Mouse (Mus musculus) hindbrain, embryonic 11.5 days (tissue): ENCODE results near the gene Inpp1. TPM values are rescaled to one million over a fixed set of nuclear protein-coding genes. Genes with fewer than 3 reads are reported as not detected.

Experiments used
- ATAC-seq: fragments of 200-750 bp; cut with Nextera tagmentation; 2 replicates; pipeline ENCODE4 v1.8.0; 2017; ENCODE audit warnings: mild to moderate bottlenecking, moderate TSS enrichment, moderate library complexity; ENCODE audit not compliant: low FRiP score
- DNase-seq: peaks from one replicate; pipeline ENCODE4 v3.0.0-alpha.2; 2015; ENCODE audit warnings: low spot score
- H3K27ac ChIP-seq: fragments of 300-500 bp; sonication (generic); 2 replicates; pipeline ENCODE4 v1.5.1; 2014; ENCODE audit warnings: mild to moderate bottlenecking, low read depth, low read length
- H3K27me3 ChIP-seq: fragments of 300-500 bp; sonication (generic); 2 replicates; pipeline ENCODE4 v1.6.1; 2014; ENCODE audit warnings: mild to moderate bottlenecking, low read length, moderate library complexity, mixed read lengths; ENCODE audit not compliant: control insufficient read depth, insufficient read depth
- H3K36me3 ChIP-seq: fragments of 300-500 bp; sonication (generic); 2 replicates; pipeline ENCODE4 v1.6.1; 2014; ENCODE audit warnings: mild to moderate bottlenecking, low read length, moderate library complexity, mixed read lengths; ENCODE audit not compliant: control insufficient read depth, insufficient read depth
- H3K4me1 ChIP-seq: fragments of 300-500 bp; sonication (generic); replicated peaks from 2 replicates; pipeline ENCODE4 v1.6.1; 2014; ENCODE audit warnings: low read length, mixed read lengths; ENCODE audit not compliant: control insufficient read depth, insufficient read depth
- H3K4me2 ChIP-seq: fragments of 300-500 bp; sonication (generic); replicated peaks from 2 replicates; pipeline ENCODE4 v1.6.1; 2014; ENCODE audit warnings: mild to moderate bottlenecking, low read depth, low read length
- H3K4me3 ChIP-seq: fragments of 300-500 bp; sonication (generic); 2 replicates; pipeline ENCODE4 v1.5.1; 2014; ENCODE audit warnings: low read depth, low read length
- H3K9ac ChIP-seq: fragments of 300-500 bp; sonication (generic); 2 replicates; pipeline ENCODE4 v1.6.1; 2014; ENCODE audit warnings: low read depth, low read length
- H3K9me3 ChIP-seq: fragments of 300-500 bp; sonication (generic); 2 replicates; pipeline ENCODE4 v1.6.1; 2016; ENCODE audit warnings: low read length; ENCODE audit not compliant: control insufficient read depth
- WGBS: fragments of 180-500 bp; shearing (Covaris S2); extraction: QIAGEN DNeasy Blood & Tissue Kit; methylation state at CpG from one replicate; pipeline ENCODE4 v1.1.7; 2014; 5-methylcytosine and 5-hydroxymethylcytosine counted together
- polyA plus RNA-seq: library from polyadenylated mRNA; unstranded; fragments of >200 nt; fragmentation: Nextera tagmentation; extraction: Ambion mirVana; gene quantifications from 2 replicates; pipeline ENCODE4 v1.2.1, GENCODE M21; 2014

Gene Inpp1
- polyA plus RNA-seq, 1 experiment from 2014 or later = 12.9 TPM

GRCm38 (mm10) chr1:52758174-52758573 is 59.3 kb downstream of the Inpp1 start:
- H3K27ac ChIP-seq = no peak overlapping the region
- H3K9me3 ChIP-seq = no peaks in the 10 kb centered on the region
- ATAC-seq (no peak), DNase-seq (peak; percentile 25)
- no peak overlapping the region for H3K4me3 ChIP-seq
- no peaks in the 10 kb centered on the region for H3K36me3 ChIP-seq
- 70% methylated on average over 1 of the region's 1 CpGs for WGBS
- H3K9ac ChIP-seq = no peak overlapping the region
- H3K27me3 ChIP-seq = no peaks in the 10 kb centered on the region
- H3K4me2 ChIP-seq = no peak overlapping the region
- H3K4me1 ChIP-seq = no peaks in the 10 kb centered on the region

GRCm38 (mm10) chr1:52754331-52754730 is 63.2 kb downstream of the Inpp1 start:
- no peak overlapping the region for H3K4me2 ChIP-seq
- H3K27ac ChIP-seq = no peak overlapping the region
- H3K4me1 ChIP-seq = no peaks in the 10 kb centered on the region
- H3K27me3 ChIP-seq = no peaks in the 10 kb centered on the region
- H3K36me3 ChIP-seq = no peaks in the 10 kb centered on the region
- no peak overlapping the region for H3K9ac ChIP-seq
- WGBS = 92% methylated on average over 1 of the region's 1 CpGs
- no peaks in the 10 kb centered on the region for H3K9me3 ChIP-seq
- ATAC-seq = no peak
- no peak for DNase-seq
- no peak overlapping the region for H3K4me3 ChIP-seq

- DNase-seq (no peak), ATAC-seq (no peak)
- H3K9ac ChIP-seq = no peak overlapping the region
- no peaks in the 10 kb centered on the region for H3K4me1 ChIP-seq
- no peak overlapping the region for H3K4me2 ChIP-seq
- no peaks in the 10 kb centered on the region for H3K36me3 ChIP-seq
- 84% methylated on average over 2 of the region's 2 CpGs for WGBS
- no peak overlapping the region for H3K27ac ChIP-seq
- no peak overlapping the region for H3K4me3 ChIP-seq
- H3K27me3 ChIP-seq = no peaks in the 10 kb centered on the region
- H3K9me3 ChIP-seq = no peaks in the 10 kb centered on the region
Measured at GRCm38 (mm10) chr1:52753828-52754227, 63.7 kb downstream of the Inpp1 start.

- WGBS = 70% methylated on average over 3 of the region's 3 CpGs
- H3K4me1 ChIP-seq = no peaks in the 10 kb centered on the region
- no peaks in the 10 kb centered on the region for H3K9me3 ChIP-seq
- H3K9ac ChIP-seq = no peak overlapping the region
- H3K36me3 ChIP-seq = no peaks in the 10 kb centered on the region
- no peak for DNase-seq
- no peak overlapping the region for H3K4me2 ChIP-seq
- ATAC-seq = no peak
- H3K27me3 ChIP-seq = no peaks in the 10 kb centered on the region
- H3K4me3 ChIP-seq = no peak overlapping the region
- no peak overlapping the region for H3K27ac ChIP-seq
Measured at GRCm38 (mm10) chr1:52752706-52753105, 64.8 kb downstream of the Inpp1 start.

- no peak overlapping the region for H3K4me3 ChIP-seq
- no peak for ATAC-seq
- H3K27me3 ChIP-seq = no peaks in the 10 kb centered on the region
Measured at GRCm38 (mm10) chr1:52751634-52752033, 65.9 kb downstream of the Inpp1 start.

GRCm38 (mm10) chr1:52749978-52750377 is 67.5 kb downstream of the Inpp1 start:
- DNase-seq (no peak), ATAC-seq (no peak)
- no peak overlapping the region for H3K27ac ChIP-seq
- H3K4me2 ChIP-seq = no peak overlapping the region
- no peak overlapping the region for H3K4me3 ChIP-seq
- H3K4me1 ChIP-seq = no peaks in the 10 kb centered on the region
- no peak overlapping the region for H3K9ac ChIP-seq
- H3K9me3 ChIP-seq = no peaks in the 10 kb centered on the region
- no peaks in the 10 kb centered on the region for H3K27me3 ChIP-seq
- H3K36me3 ChIP-seq = no peaks in the 10 kb centered on the region
- 94% methylated on average over 1 of the region's 1 CpGs for WGBS

More at GRCm38 (mm10) chr1:52751634-52752033, 65.9 kb downstream of the Inpp1 start:
- Histone ChIP-seq H3K4me2 (no peak overlapping the region), H3K9ac (no peak overlapping the region), H3K4me1 (no peaks in the 10 kb centered on the region), H3K36me3 (no peaks in the 10 kb centered on the region), H3K27ac (no peak overlapping the region), H3K9me3 (no peaks in the 10 kb centered on the region)
- 84% methylated on average over 1 of the region's 1 CpGs for WGBS
- no peak for DNase-seq

GRCm38 (mm10) chr1:52748260-52748659 is 69.2 kb downstream of the Inpp1 start:
- Histone ChIP-seq H3K4me3 (no peak overlapping the region), H3K27ac (no peak overlapping the region), H3K9me3 (no peaks in the 10 kb centered on the region), H3K4me1 (no peaks in the 10 kb centered on the region), H3K27me3 (no peaks in the 10 kb centered on the region), H3K4me2 (no peak overlapping the region), H3K36me3 (no peaks in the 10 kb centered on the region), H3K9ac (no peak overlapping the region)
- peak; percentile 81 for DNase-seq
- no peak for ATAC-seq
- WGBS = 27% methylated on average over 3 of the region's 3 CpGs

GRCm38 (mm10) chr1:52742567-52742966 is 74.9 kb downstream of the Inpp1 start:
- DNase-seq = no peak
- no peaks in the 10 kb centered on the region for H3K9me3 ChIP-seq

More at GRCm38 (mm10) chr1:52742567-52742966, 74.9 kb downstream of the Inpp1 start:
- H3K4me3 ChIP-seq = no peak overlapping the region
- ATAC-seq = no peak
- no peaks in the 10 kb centered on the region for H3K36me3 ChIP-seq
- H3K4me2 ChIP-seq = no peak overlapping the region
- no peak overlapping the region for H3K9ac ChIP-seq
- WGBS = 82% methylated on average over 5 of the region's 5 CpGs
- no peaks in the 10 kb centered on the region for H3K27me3 ChIP-seq
- no peaks in the 10 kb centered on the region for H3K4me1 ChIP-seq
- H3K27ac ChIP-seq = no peak overlapping the region
